Mouse (Mus musculus) neural tube, embryonic 10.5 days (tissue): Measurements from ENCODE around the gene Zfyve27.

Experiments
- DNase-seq: peaks from one replicate; pipeline ENCODE4 v3.0.0-alpha.2; 2017; ENCODE audit warnings: low spot score; ENCODE audit errors: extremely low spot score

Gene Zfyve27

GRCm38 (mm10) chr19:42163764-42164163, at the start of gene Zfyve27:
Zfyve27 (plus strand) TSS chr19:42163951.
- no peak for DNase-seq

- DNase-seq: no peak
Measured at GRCm38 (mm10) chr19:42115783-42116335, 47.9 kb upstream of the Zfyve27 start.

- no peak for DNase-seq
Measured at GRCm38 (mm10) chr19:42118142-42118541, 45.6 kb upstream of the Zfyve27 start.

GRCm38 (mm10) chr19:42118596-42118995, 45.2 kb upstream of the Zfyve27 start:
- no peak for DNase-seq

GRCm38 (mm10) chr19:42120451-42120850, 43.3 kb upstream of the Zfyve27 start:
- no peak for DNase-seq

- DNase-seq: no peak
Measured at GRCm38 (mm10) chr19:42124684-42125083, 39.1 kb upstream of the Zfyve27 start.

GRCm38 (mm10) chr19:42125501-42126218, 38.1 kb upstream of the Zfyve27 start:
- no peak for DNase-seq

GRCm38 (mm10) chr19:42126219-42126605, 37.5 kb upstream of the Zfyve27 start:
- no peak for DNase-seq

GRCm38 (mm10) chr19:42127024-42127423, 36.7 kb upstream of the Zfyve27 start:
- DNase-seq: no peak

GRCm38 (mm10) chr19:42128052-42128740, 35.6 kb upstream of the Zfyve27 start:
- no peak for DNase-seq

GRCm38 (mm10) chr19:42128787-42129508, 34.8 kb upstream of the Zfyve27 start, which contains the start of gene Avpi1:
Avpi1 (minus strand) TSS chr19:42129059.
- peak; percentile 95 for DNase-seq

- peak; percentile 19 for DNase-seq
Measured at GRCm38 (mm10) chr19:42129509-42130293, 34.0 kb upstream of the Zfyve27 start.

GRCm38 (mm10) chr19:42130294-42130606, 33.5 kb upstream of the Zfyve27 start:
- no peak for DNase-seq

GRCm38 (mm10) chr19:42131101-42131500, 32.6 kb upstream of the Zfyve27 start:
- DNase-seq: no peak

- no peak for DNase-seq
Measured at GRCm38 (mm10) chr19:42135070-42135469, 28.7 kb upstream of the Zfyve27 start.

GRCm38 (mm10) chr19:42136126-42136525, 27.6 kb upstream of the Zfyve27 start:
- DNase-seq: no peak

- DNase-seq: no peak
Measured at GRCm38 (mm10) chr19:42137167-42137672, 26.5 kb upstream of the Zfyve27 start.

- DNase-seq: no peak
Measured at GRCm38 (mm10) chr19:42138517-42139285, 25.1 kb upstream of the Zfyve27 start.

GRCm38 (mm10) chr19:42139724-42140517, 23.8 kb upstream of the Zfyve27 start:
- no peak for DNase-seq
